Mouse (Mus musculus) thymus, postnatal 25 days (tissue): ENCODE measurements around the gene Asna1.

Source experiments
- DNase-seq: peaks from one replicate; pipeline ENCODE4 v3.0.0; 2022

The Asna1 gene

GRCm38 (mm10) chr8:84987903-84988302 lies 37.2 kb downstream of the Asna1 start:
- DNase-seq, result no peak

GRCm38 (mm10) chr8:84987388-84987787 lies 37.7 kb downstream of the Asna1 start:
- no peak for DNase-seq

DNA sequence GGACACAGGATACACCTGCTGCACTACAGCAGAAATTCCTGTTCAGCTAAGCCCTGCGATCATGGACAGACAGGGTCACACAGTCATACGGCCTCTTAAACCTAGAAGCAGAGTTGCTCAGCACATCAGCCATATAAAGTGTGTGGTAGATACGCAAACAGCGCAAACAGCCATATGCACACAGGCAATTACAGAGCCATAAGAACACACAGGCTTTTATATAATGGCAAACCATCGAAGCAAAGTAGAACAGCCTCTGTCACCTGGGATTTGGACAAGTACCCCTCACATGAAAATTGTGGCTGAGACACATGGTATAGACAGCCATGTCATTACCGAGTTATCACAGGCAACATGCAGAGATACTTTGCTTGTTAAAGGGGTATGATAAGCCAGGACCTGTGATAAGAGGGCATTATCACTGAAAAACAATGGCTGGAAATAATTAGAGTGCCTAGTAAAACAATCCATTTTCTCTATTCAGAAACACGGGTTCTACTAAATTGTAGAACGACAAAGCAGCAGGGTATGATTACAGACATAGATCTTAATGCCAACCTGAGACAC lies 38.6 kb downstream of the Asna1 start:
- no peak for DNase-seq

DNA sequence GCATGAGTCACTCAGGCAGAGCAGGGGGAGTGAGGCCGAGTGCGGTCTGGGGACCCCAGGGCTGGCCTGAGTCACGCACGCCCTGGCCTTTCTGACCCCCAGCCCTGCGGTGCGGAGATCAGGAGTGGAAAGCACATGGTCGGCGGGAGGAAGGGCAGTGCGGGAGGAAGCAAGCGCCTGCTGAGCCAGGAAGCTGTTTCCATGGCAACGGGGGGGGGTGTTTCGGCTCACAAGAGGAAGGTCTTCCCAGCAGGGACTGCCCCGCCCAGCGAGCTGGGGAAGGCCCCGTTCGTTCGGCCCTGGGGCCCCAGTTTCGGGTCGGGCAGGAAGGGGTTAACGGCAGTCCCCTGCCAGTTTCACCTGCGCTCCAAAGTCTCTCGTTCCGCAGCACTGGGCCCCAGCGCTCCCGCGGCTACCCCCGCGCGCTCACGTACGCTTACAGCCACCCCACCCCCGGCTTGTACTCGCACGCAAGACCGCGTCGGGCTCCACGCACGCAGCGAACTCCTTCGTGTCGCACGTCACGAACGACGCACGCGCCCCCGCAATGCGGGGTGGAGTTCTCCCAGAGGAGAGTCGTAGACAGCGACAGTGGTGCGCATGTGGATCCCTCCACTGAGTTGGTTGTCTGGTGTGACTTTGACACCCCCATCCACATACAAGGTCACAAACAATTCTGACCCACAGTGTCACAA lies 39.2 kb downstream of the Asna1 start:
- peak; percentile 90 for DNase-seq

- DNase-seq, result no peak
Observed at GRCm38 (mm10) chr8:84985049-84985683, 39.9 kb downstream of the Asna1 start.

DNA sequence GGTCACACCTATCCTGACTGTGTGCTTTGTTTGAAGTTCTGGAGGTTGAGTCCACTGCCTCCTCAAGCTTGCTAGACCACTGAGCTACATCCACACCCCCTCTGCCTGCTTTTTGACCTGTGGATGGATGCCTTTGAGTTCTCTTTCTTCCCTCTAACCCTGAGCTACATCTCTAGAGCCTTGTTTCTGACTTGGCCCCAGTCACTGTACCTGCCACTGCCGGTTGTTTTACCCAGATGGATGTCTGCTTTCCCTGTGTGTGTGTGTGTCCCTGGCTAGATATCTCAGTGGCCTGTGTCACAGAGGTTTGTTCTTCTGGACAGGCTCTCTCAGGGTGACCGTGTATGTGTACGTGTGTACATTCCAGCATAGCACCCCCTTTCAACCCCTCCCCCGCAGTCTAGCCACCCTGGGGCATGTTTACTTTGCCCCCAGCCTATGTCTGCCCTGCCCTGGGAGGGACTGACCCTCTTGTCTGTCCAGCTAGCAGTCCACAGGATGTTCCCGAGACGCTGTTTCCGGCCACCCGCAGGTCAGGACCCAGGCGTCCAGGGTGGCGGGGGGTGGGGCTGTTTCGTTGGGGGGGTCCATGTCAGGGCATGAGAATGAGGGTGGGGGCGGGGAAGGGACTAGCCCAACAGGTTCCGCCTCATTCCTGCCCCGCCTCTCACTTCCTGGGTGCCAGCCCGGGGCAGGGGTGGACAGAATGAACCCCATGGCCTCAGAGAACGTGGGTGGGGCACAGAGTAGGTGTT lies 40.6 kb downstream of the Asna1 start:
- DNase-seq, result peak; percentile 12

GRCm38 (mm10) chr8:84982499-84983011 lies 42.5 kb downstream of the Asna1 start:
- no peak for DNase-seq

DNA sequence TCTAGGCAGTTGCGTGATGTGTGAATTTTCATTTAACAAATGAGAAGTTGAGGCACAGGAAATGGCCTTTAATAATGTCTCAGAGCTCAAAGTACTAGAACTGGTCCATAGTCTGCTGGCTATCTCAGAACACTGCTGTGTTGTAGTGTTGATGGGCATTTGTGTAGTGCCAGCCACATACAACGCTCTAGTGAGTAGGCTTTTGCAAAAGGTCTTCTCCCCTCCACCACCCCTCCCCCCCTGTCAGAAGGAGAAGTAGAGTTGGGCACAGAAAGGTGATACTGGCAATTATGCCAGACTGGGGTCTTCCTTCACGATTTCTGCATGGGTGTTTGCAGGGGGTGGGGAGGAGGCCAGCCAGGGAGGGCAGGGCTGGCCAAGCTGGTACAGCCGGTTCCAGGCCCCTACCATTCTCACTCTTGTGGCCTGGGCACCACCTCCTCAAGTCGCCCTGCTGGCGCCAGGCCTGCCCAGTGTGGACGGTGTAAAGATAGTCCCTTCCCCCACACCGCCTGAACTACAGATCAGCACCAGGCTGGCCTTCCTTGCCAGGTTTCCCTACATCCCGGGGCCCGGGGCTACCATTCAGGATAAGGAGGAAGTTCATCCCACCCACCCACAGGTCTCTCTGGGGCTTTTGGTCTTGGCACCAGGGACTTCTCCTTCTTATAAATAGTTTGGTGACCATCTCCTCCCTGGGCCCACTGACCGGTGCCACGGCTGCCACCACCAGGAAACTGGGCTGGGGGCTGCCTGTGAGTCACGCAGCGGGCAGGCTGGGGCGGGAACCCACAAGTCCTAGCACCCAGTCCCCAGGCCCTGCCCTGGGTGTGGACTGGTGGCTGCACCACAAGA lies 43.2 kb downstream of the Asna1 start:
- no peak for DNase-seq

GRCm38 (mm10) chr8:84980622-84981358 lies 44.3 kb downstream of the Asna1 start:
- peak; percentile 24 for DNase-seq

DNA sequence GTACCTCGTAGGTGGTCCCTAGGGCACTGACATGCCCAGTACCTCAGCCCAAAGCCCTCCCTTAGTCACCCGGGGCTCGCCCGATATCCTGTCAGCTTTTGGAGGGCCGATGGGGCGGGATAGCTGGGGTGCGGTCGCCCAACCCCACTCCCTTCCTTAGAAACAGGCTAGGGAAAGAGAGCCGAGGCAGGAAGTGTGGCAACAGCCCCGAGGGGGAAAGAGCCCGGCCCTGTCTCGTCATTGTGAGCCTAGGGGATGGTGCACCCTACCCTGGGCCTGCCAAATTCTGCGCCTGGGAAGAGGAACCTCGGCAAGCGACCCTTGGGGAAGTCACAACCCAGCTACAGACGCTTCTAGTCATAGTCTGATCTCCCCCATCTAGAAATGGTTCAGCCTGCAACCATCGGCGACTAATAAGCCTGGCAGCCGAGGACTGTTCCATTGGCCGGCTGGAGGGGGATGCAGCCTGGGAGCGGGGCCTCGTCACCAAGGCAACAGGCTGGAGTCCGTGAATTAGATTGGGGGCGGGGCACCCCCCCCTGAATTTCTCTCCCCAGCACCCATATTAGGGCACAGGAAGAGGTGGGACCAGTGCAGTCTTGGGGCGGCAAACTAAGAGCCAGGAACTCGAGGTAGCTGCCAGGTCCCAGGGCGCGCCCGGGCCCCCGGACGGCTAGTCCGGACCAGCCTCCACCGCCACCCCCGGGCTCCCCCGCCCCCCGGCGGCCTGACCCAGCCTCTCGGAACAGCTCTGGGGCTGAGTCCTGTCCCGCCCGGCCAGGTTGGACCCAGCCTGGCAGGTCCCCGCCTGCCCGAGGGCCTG lies 45.3 kb downstream of the Asna1 start:
- peak; percentile 84 for DNase-seq

GRCm38 (mm10) chr8:84978248-84978940 lies 46.7 kb downstream of the Asna1 start, which contains the start of gene Junb:
Junb (minus strand) TSS chr8:84978718.
- DNase-seq, result peak; percentile 94

GRCm38 (mm10) chr8:84977435-84978247 lies 47.4 kb downstream of the Asna1 start:
- peak; percentile 83 for DNase-seq

DNA sequence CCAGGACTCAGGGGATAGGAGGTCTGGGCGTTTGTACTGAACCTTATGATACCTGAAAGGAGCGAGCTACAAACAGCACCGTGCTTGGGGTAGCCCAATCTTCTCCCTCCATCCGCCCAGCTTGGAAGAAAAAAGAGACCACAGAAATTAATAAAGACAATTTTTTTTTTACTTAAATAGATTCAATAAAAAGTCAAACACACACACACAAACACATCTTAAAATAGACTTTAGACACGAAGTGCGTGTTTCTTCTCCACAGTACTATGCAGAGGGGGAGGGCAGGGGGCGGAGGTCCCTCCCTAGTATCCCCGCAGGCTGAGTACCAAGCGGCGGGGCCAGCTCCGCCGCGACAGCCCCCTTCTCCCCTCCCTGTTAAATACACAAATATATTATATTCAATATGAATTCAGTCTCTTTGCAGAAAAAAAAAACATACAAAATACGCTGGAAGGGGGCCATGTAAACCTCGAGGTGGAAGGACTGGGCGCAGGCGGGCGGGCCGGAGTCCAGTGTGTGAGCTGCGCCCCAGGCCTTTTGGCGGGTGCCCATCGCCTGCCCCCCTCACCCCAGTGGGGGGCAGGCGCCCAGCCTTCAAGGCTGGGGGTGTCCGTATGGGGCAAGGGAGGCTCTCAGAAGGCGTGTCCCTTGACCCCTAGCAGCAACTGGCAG lies 48.2 kb downstream of the Asna1 start:
- DNase-seq, result no peak

GRCm38 (mm10) chr8:84976031-84976762 lies 48.9 kb downstream of the Asna1 start:
- DNase-seq, result peak; percentile 94

GRCm38 (mm10) chr8:84975434-84975833 lies 49.6 kb downstream of the Asna1 start:
- DNase-seq, result peak; percentile 89

DNA sequence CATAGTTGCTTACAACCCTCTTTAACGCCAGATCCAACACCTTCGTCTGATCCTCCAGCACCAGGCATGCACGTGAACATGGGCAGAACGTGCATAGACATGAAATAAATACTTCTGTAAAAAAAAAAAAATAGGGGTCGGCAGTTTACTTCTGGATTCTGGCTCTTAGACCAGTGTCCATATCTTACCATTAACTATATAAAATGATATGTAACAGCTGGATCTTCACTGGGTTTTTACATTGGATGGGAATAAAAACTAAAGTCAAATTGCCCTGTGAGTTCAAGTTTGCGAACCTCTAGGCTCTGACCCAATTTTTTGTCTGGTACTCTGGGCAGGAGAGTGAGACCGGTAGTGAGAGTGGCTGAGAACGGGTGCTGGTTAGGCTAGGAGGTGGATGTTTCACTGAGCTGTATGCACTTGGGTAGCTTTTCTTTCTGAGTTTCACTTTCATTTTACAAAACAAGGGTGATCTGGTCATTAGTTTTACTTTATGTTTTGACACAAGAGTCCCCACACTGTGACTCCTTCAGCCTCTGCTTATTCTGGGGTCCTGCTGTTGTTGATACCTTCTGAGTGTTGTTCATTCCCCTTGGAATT lies 50.4 kb downstream of the Asna1 start:
- DNase-seq, result no peak

GRCm38 (mm10) chr8:84973803-84974542 lies 51.1 kb downstream of the Asna1 start:
- DNase-seq, result peak; percentile 67
